Mouse (Mus musculus) CH12.LX (cell line): ENCODE data around the gene Me3. TPM values are rescaled to one million over a fixed set of nuclear protein-coding genes. Genes with fewer than 3 reads are reported as not detected.

Experiments
- DNase-seq: peaks from one replicate; pipeline ENCODE4 v3.0.0-alpha.2; 2013; ENCODE audit errors: extremely low read depth
- H3K27ac ChIP-seq: 2 replicates; pipeline ENCODE4 v1.5.1; 2012; ENCODE audit warnings: low read depth, mild to moderate bottlenecking, control low read depth, moderate library complexity; ENCODE audit not compliant: insufficient read depth
- H3K27me3 ChIP-seq: replicated peaks from 2 replicates; pipeline ENCODE3; 2012; ENCODE audit warnings: inconsistent platforms
- H3K36me3 ChIP-seq, 2 experiments: replicated peaks in 1 of 2; 2 replicates each; pipeline versions ENCODE3 to v1.6.1; 2012; ENCODE audit warnings: inconsistent platforms in 1 of 2, low read length in 1 of 2, mild to moderate bottlenecking in 1 of 2, mixed read lengths in 1 of 2, moderate library complexity in 1 of 2; ENCODE audit not compliant: control insufficient read depth in 1 of 2, insufficient read depth in 1 of 2
- H3K4me1 ChIP-seq, 2 experiments: 2 replicates each; pipeline ENCODE4 v1.6.1; 2012; ENCODE audit warnings: inconsistent platforms in 1 of 2, moderate library complexity in 1 of 2; ENCODE audit not compliant: insufficient read depth in 2 of 2, control insufficient read depth in 1 of 2
- H3K4me2 ChIP-seq: 2 replicates; pipeline ENCODE4 v1.6.1; 2012; ENCODE audit warnings: low read depth, mild to moderate bottlenecking, control low read depth; ENCODE audit not compliant: poor library complexity, insufficient read depth, severe bottlenecking
- H3K4me3 ChIP-seq, 3 experiments: fragments of 150-350 bp in 1 of 3; sonication (generic) in 1 of 3; replicated peaks in 1 of 3; 2 replicates each; pipeline versions ENCODE3 to v1.5.1; 2011 to 2012; ENCODE audit warnings: low read depth in 2 of 3, low read length in 2 of 3, mild to moderate bottlenecking in 2 of 3, moderate library complexity in 2 of 3, control low read depth in 1 of 3, improper control_type of control experiment in 1 of 3, inconsistent platforms in 1 of 3, mixed read lengths in 1 of 3; ENCODE audit not compliant: poor library complexity in 1 of 3
- H3K79me2 ChIP-seq: replicated peaks from 2 replicates; pipeline ENCODE4 v1.6.1; 2012; ENCODE audit warnings: mild to moderate bottlenecking, moderate library complexity; ENCODE audit not compliant: control insufficient read depth, poor library complexity, insufficient read depth, severe bottlenecking; ENCODE audit errors: extremely low read depth
- H3K9ac ChIP-seq: 2 replicates; pipeline ENCODE4 v1.6.1; 2012; ENCODE audit warnings: low read depth, mild to moderate bottlenecking, control low read depth, moderate library complexity; ENCODE audit not compliant: insufficient read depth
- H3K9me3 ChIP-seq: replicated peaks from 2 replicates; pipeline ENCODE3; 2012; ENCODE audit warnings: low read length, inconsistent platforms, mixed read lengths
- BHLHE40 ChIP-seq: IDR thresholded peaks from 2 replicates; pipeline ENCODE4 v1.6.1; 2011; ENCODE audit warnings: mild to moderate bottlenecking, low read depth, low read length, improper control_type of control experiment
- CHD1 ChIP-seq: IDR thresholded peaks from 2 replicates; pipeline ENCODE4 v1.6.1; 2012; ENCODE audit warnings: low read depth, low read length, improper control_type of control experiment, inconsistent platforms
- CTCF ChIP-seq, 2 experiments: IDR thresholded peaks in 1 of 2; conservative IDR thresholded peaks in 1 of 2; 2 replicates each; pipeline ENCODE4 v1.5.1; 2011 to 2012; ENCODE audit warnings: low read depth in 2 of 2, low read length in 2 of 2, improper control_type of control experiment in 1 of 2, inconsistent platforms in 1 of 2, mild to moderate bottlenecking in 1 of 2, moderate library complexity in 1 of 2
- E2F4 ChIP-seq: IDR thresholded peaks from 2 replicates; pipeline ENCODE4 v1.6.1; 2011; ENCODE audit warnings: low read depth, low read length, improper control_type of control experiment; ENCODE audit not compliant: insufficient replicate concordance
- ETS1 ChIP-seq: conservative IDR thresholded peaks from 2 replicates; pipeline ENCODE4 v1.6.1; 2012; ENCODE audit warnings: low read depth, mild to moderate bottlenecking, inconsistent platforms, low read length, improper control_type of control experiment, moderate library complexity
- GABPA ChIP-seq: IDR thresholded peaks from 2 replicates; pipeline ENCODE4 v1.6.1; 2012; ENCODE audit warnings: low read depth, low read length, improper control_type of control experiment, inconsistent platforms; ENCODE audit not compliant: insufficient replicate concordance
- JUN ChIP-seq: IDR thresholded peaks from 2 replicates; pipeline ENCODE4 v1.6.1; 2011; ENCODE audit warnings: low read depth, mild to moderate bottlenecking, low read length, improper control_type of control experiment, moderate library complexity; ENCODE audit not compliant: insufficient read depth
- JUND ChIP-seq: conservative IDR thresholded peaks from 2 replicates; pipeline ENCODE4 v1.6.1; 2011; ENCODE audit warnings: low read depth, low read length, improper control_type of control experiment
- MAX ChIP-seq: IDR thresholded peaks from 2 replicates; pipeline ENCODE4 v1.6.1; 2011; ENCODE audit warnings: low read length, improper control_type of control experiment
- MAZ ChIP-seq: IDR thresholded peaks from 2 replicates; pipeline ENCODE4 v1.6.1; 2012; ENCODE audit warnings: low read depth, mild to moderate bottlenecking, inconsistent platforms, low read length, improper control_type of control experiment, moderate library complexity
- MEF2A ChIP-seq: IDR thresholded peaks from 2 replicates; pipeline ENCODE4 v1.6.1; 2014; ENCODE audit warnings: low read depth, mild to moderate bottlenecking, inconsistent platforms, low read length, improper control_type of control experiment, borderline replicate concordance
- MYC ChIP-seq: IDR thresholded peaks from 2 replicates; pipeline ENCODE4 v1.6.1; 2011; ENCODE audit warnings: low read depth, mild to moderate bottlenecking, improper control_type of control experiment, low read length
- NRF1 ChIP-seq: IDR thresholded peaks from 2 replicates; pipeline ENCODE4 v1.6.1; 2014; ENCODE audit warnings: low read depth, mild to moderate bottlenecking, inconsistent platforms, low read length, improper control_type of control experiment, moderate library complexity
- POLR2AphosphoS2 ChIP-seq: IDR thresholded peaks from 2 replicates; pipeline ENCODE4 v1.6.1; 2011; ENCODE audit warnings: low read depth, low read length, improper control_type of control experiment
- RAD21 ChIP-seq: IDR thresholded peaks from 2 replicates; pipeline ENCODE4 v1.6.1; 2011; ENCODE audit warnings: low read depth, mild to moderate bottlenecking, low read length, improper control_type of control experiment, moderate library complexity
- RCOR1 ChIP-seq: conservative IDR thresholded peaks from 2 replicates; pipeline ENCODE4 v1.6.1; 2012; ENCODE audit warnings: low read depth, mild to moderate bottlenecking, inconsistent platforms, low read length, improper control_type of control experiment
- SIN3A ChIP-seq: IDR thresholded peaks from 2 replicates; pipeline ENCODE4 v1.6.1; 2012; ENCODE audit warnings: low read length, improper control_type of control experiment, inconsistent platforms
- TCF12 ChIP-seq: IDR thresholded peaks from 2 replicates; pipeline ENCODE4 v1.6.1; 2014; ENCODE audit warnings: low read depth, mild to moderate bottlenecking, inconsistent platforms, low read length, improper control_type of control experiment
- UBTF ChIP-seq: IDR thresholded peaks from 2 replicates; pipeline ENCODE4 v1.6.1; 2012; ENCODE audit warnings: low read depth, mild to moderate bottlenecking, inconsistent platforms, low read length, improper control_type of control experiment, moderate library complexity
- USF1 ChIP-seq: IDR thresholded peaks from 2 replicates; pipeline ENCODE4 v1.6.1; 2014; ENCODE audit warnings: low read depth, mild to moderate bottlenecking, inconsistent platforms, low read length, improper control_type of control experiment
- ZC3H11A ChIP-seq: IDR thresholded peaks from 2 replicates; pipeline ENCODE4 v1.6.1; 2012; ENCODE audit warnings: low read depth, mild to moderate bottlenecking, inconsistent platforms, low read length, improper control_type of control experiment
- ZMIZ1 ChIP-seq: IDR thresholded peaks from 2 replicates; pipeline ENCODE4 v1.6.1; 2012; ENCODE audit warnings: low read depth, mild to moderate bottlenecking, inconsistent platforms, low read length, improper control_type of control experiment
- dilution Hi-C: fragments of 300-500 bp; cut with MboI; formaldehyde crosslinking; loops from 2 replicates; pipeline ENCODE4 v1.14.3; 2020; ENCODE audit warnings: low sequenced_read_pairs; ENCODE audit not compliant: extremely low pct_unique_long_range_greater_than_20kb, extremely low pct_ligation_motif_present
- in situ Hi-C: fragments of 300-500 bp; cut with MboI; formaldehyde crosslinking; loops from 3 replicates; pipeline ENCODE4 v1.14.3; 2019; ENCODE audit warnings: low sequenced_read_pairs, low pct_ligation_motif_present, low pct_unique_long_range_greater_than_20kb, mixed read lengths
- polyA plus RNA-seq: library from polyadenylated mRNA; unstranded; fragments of >175 nt; gene quantifications from 2 replicates; pipeline ENCODE4 v1.2.1, GENCODE M21; 2012; ENCODE audit warnings: low read depth; ENCODE audit not compliant: insufficient read length
- total RNA-seq, 2 experiments: library from RNA; depleted of rRNA; stranded (reverse); fragments of 300-350 nt in 1 of 2; fragments of >200 nt in 1 of 2; gene quantifications; 2 replicates each; pipeline ENCODE4 v1.2.3; 2012 to 2014

Me3 gene
- total and polyA plus RNA-seq, 3 experiments, result not detected

DNA sequence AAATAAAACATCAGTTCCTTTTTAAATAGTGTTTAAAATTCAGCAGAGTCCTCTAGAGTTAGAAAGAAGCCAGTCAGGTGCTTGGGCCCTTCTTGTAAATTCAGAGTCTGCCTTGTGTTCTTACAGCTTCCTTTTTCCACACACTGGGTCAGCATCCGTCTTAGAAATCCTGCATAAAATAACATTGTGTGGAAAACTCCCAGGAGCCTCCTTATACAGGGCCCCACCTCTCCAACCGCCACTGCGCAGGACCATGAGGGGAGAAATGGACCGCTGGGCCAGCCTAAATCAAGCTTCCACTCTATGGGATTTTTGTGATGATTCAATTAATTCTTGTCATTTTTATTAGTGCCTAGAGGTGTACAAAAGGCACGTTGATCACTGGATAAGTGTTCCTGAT is 259.2 kb downstream of the Me3 start:
- TF ChIP-seq MEF2A (no peak), SIN3A (no peak), CTCF (conservative IDR thresholded peaks at IDR 0.05 in 1 of 2, IDR thresholded peaks at IDR 0.05 in 1 of 2; ENCODE audit: low read depth in 2 of 2, low read length in 2 of 2) (no peak), CHD1 (no peak), POLR2AphosphoS2 (no peak), RAD21 (no peak)
- in situ Hi-C loops (no loop called here), dilution Hi-C loops (no loop called here)
- Histone ChIP-seq H3K4me1 (peaks cover 0 to 2% of the 10 kb centered on the region in 2 experiments; a peak in 1 of 4 replicates), H3K36me3 (no peaks in the 10 kb centered on the region), H3K4me3 (no peak overlapping the region), H3K9ac (no peak overlapping the region), H3K4me2 (no peak overlapping the region), H3K79me2 (no peaks in the 10 kb centered on the region), H3K9me3 (no peaks in the 10 kb centered on the region), H3K27ac (no peak overlapping the region), H3K27me3 (no peaks in the 10 kb centered on the region)
- DNase-seq, result no peak

DNA sequence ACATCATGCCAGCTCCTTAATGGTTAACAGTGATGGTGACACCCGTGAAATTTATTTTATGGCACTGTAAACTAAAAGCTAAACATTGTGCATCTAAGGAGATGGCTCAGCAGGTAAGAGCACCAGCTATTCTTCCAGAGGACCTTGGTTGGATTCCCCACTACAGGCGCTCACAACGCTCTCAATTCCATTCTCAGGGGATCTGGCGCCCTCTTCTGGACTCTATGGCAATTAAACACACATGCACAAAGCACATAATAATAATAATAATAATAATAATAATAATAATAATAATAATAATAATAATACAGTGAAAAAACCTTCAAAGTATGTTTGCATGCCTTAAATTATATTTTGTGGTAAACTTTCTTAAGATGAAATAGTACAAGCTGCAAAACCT is 259.7 kb downstream of the Me3 start:
- dilution Hi-C loops (no loop called here), in situ Hi-C loops (no loop called here)
- Histone ChIP-seq H3K9ac (no peak overlapping the region), H3K4me3 (no peak overlapping the region), H3K27ac (no peak overlapping the region), H3K4me1 (peaks cover 0 to 2% of the 10 kb centered on the region in 2 experiments; a peak in 1 of 4 replicates), H3K9me3 (no peaks in the 10 kb centered on the region), H3K27me3 (no peaks in the 10 kb centered on the region), H3K4me2 (no peak overlapping the region), H3K79me2 (no peaks in the 10 kb centered on the region), H3K36me3 (no peaks in the 10 kb centered on the region)
- TF ChIP-seq ZMIZ1 (no peak), CTCF (conservative IDR thresholded peaks at IDR 0.05 in 1 of 2, IDR thresholded peaks at IDR 0.05 in 1 of 2; ENCODE audit: low read depth in 2 of 2, low read length in 2 of 2) (peak; percentile 26 to 43; a peak in 3 of 4 replicates), MAX (no peak), RAD21 (peak; percentile 27)
- DNase-seq, result peak; percentile 32

DNA sequence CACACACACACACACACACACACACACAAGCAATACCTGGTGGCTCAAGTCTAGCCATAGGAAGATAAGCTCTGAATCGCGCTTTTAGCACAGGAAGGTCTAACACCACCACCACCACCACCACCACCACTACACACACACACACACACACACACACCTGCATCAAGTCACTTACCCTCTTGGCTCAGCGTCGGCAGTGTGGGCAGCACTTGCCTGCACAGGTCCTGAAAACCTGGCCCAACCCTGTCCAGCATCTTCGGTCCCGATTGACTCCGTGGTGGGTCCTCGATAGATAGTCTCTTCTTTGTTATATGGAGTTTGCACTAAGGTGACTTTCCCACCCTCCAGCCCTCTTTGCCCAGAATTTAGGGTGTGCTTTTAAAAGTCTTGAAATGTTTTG is 270.8 kb downstream of the Me3 start:
- Histone ChIP-seq H3K9ac (no peak overlapping the region), H3K4me2 (no peak overlapping the region), H3K79me2 (no peaks in the 10 kb centered on the region), H3K4me3 (no peak overlapping the region), H3K27ac (no peak overlapping the region), H3K36me3 (no peaks in the 10 kb centered on the region), H3K27me3 (no peaks in the 10 kb centered on the region), H3K4me1 (no peaks in the 10 kb centered on the region), H3K9me3 (no peaks in the 10 kb centered on the region)
- DNase-seq, result no peak
- dilution Hi-C loops (no loop called here), in situ Hi-C loops (no loop called here)
- no peak for TF ChIP-seq RAD21
- no peak for TF ChIP-seq TCF12
- TF ChIP-seq UBTF, result no peak
- TF ChIP-seq MYC, result no peak
- no peak for TF ChIP-seq GABPA
- no peak for TF ChIP-seq ZMIZ1
- no peak for TF ChIP-seq BHLHE40
- no peak for TF ChIP-seq MAZ
- TF ChIP-seq JUND, result no peak
- no peak for TF ChIP-seq E2F4
- TF ChIP-seq ETS1, result no peak
- TF ChIP-seq USF1, result no peak
- TF ChIP-seq RCOR1, result no peak
- no peak for TF ChIP-seq CTCF (conservative IDR thresholded peaks at IDR 0.05 in 1 of 2, IDR thresholded peaks at IDR 0.05 in 1 of 2; ENCODE audit: low read depth in 2 of 2, low read length in 2 of 2)
- no peak for TF ChIP-seq NRF1
- no peak for TF ChIP-seq ZC3H11A
- no peak for TF ChIP-seq JUN
